Mouse (Mus musculus) forebrain, embryonic 10.5 days (tissue): Measurements from ENCODE around the gene Dock9. TPM values are rescaled to one million over a fixed set of nuclear protein-coding genes. Genes with fewer than 3 reads are reported as not detected.

Experiments
- DNase-seq: peaks from one replicate; pipeline ENCODE4 v3.0.0-alpha.2; 2017; ENCODE audit warnings: low spot score; ENCODE audit errors: extremely low spot score
- H3K27ac ChIP-seq: fragments of 300-500 bp; sonication (generic); 2 replicates; pipeline ENCODE4 v1.5.1; 2016; ENCODE audit warnings: mild to moderate bottlenecking
- H3K27me3 ChIP-seq: fragments of 300-500 bp; sonication (generic); 2 replicates; pipeline ENCODE4 v1.6.1; 2016; ENCODE audit warnings: mild to moderate bottlenecking; ENCODE audit not compliant: poor library complexity, severe bottlenecking
- H3K36me3 ChIP-seq: fragments of 300-500 bp; sonication (generic); replicated peaks from 2 replicates; pipeline ENCODE4 v1.6.1; 2016; ENCODE audit warnings: mild to moderate bottlenecking, moderate library complexity
- H3K4me1 ChIP-seq: fragments of 300-500 bp; sonication (generic); 2 replicates; pipeline ENCODE4 v1.6.1; 2016
- H3K4me3 ChIP-seq: fragments of 300-500 bp; sonication (generic); 2 replicates; pipeline ENCODE4 v1.5.1; 2016; ENCODE audit warnings: mild to moderate bottlenecking, moderate library complexity
- H3K9me3 ChIP-seq: fragments of 300-500 bp; sonication (generic); 2 replicates; pipeline ENCODE4 v1.6.1; 2016; ENCODE audit warnings: mild to moderate bottlenecking, moderate library complexity
- WGBS: fragments of 180-500 bp; shearing (Covaris S2); methylation state at CpG from one replicate; pipeline ENCODE4 v1.1.7; 2016; 5-methylcytosine and 5-hydroxymethylcytosine counted together
- polyA plus RNA-seq: library from polyadenylated mRNA; unstranded; fragments of >200 nt; fragmentation: Nextera tagmentation; extraction: Ambion mirVana; gene quantifications from 2 replicates; pipeline ENCODE4 v1.2.1, GENCODE M21; 2016

Dock9 gene
- polyA plus RNA-seq, 1 experiment from 2014 or later, result 3.7 TPM

DNA sequence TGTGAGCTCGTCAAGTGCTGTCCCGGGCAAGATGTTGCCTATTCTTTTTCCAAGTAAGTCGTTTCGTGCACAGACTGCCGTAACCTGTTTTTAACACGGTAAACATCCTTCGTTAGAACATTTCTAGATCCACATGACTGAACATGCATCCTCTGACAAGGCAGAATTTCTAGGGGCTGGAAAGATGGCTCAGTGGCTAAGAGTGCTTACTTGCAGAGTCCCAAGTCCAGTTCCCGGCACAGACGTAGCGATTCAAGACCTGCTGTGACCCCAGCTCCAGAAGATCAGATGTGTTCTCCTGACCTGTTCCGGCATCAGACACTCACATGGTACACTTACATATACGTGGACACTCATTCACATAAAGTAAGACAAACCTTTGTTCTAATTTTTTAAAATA, 10.2 kb downstream of the Dock9 start:
- Histone ChIP-seq H3K27me3 (no peaks in the 10 kb centered on the region), H3K9me3 (no peaks in the 10 kb centered on the region), H3K27ac (no peak overlapping the region), H3K4me1 (no peaks in the 10 kb centered on the region), H3K36me3 (no peaks in the 10 kb centered on the region), H3K4me3 (no peak overlapping the region)
- WGBS, result 93% methylated on average over 12 of the region's 12 CpGs
- no peak for DNase-seq

DNA sequence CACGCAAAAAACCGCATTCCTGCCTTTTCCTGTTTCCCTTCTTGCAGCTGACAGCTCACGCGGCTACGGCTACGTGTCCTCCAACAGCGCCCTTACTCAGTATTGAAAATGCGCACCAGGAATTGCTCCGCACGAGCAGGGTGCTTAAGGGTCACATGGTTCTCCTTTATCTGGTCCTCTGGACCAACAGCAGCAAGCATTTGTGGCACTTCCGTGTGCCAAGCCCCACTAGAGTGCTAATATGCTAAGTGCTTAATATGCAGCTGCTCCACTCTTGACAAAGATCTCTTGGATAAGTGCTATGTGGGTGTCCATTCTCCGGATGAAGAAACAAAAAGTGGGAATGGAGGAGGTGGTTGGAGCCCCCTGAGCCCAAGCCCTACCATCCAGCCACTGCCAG, 10.7 kb downstream of the Dock9 start:
- H3K36me3 ChIP-seq, result no peaks in the 10 kb centered on the region
- H3K27ac ChIP-seq, result no peak overlapping the region
- no peak overlapping the region for H3K4me3 ChIP-seq
- H3K9me3 ChIP-seq, result no peaks in the 10 kb centered on the region
- no peak for DNase-seq
- no peaks in the 10 kb centered on the region for H3K27me3 ChIP-seq
- WGBS, result 93% methylated on average over 12 of the region's 12 CpGs
- H3K4me1 ChIP-seq, result no peaks in the 10 kb centered on the region

DNA sequence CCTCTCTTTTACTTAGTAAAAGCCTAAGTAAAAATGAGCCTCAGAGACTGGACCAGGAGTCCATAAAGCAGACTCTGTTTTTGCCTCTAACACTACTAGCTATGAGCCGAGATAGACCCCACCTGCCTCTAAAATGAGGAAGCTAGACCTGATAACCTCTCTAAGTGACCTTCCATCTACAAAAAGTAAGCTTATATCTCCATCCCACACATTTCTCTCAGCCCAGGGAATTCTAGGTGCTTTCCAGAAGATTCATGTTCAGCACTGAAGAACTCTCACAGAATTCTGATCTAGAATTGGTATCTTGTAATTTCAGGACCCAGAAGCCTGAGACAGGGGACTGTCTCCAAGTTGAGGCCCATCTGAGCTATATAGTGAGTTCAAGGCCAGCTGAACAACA, 12.2 kb downstream of the Dock9 start:
- WGBS, result 91% methylated on average over 1 of the region's 1 CpGs
- Histone ChIP-seq H3K27ac (no peak overlapping the region), H3K4me3 (no peak overlapping the region), H3K36me3 (no peaks in the 10 kb centered on the region), H3K4me1 (peaks cover 9% of the 10 kb centered on the region), H3K9me3 (no peaks in the 10 kb centered on the region), H3K27me3 (no peaks in the 10 kb centered on the region)
- DNase-seq, result no peak

DNA sequence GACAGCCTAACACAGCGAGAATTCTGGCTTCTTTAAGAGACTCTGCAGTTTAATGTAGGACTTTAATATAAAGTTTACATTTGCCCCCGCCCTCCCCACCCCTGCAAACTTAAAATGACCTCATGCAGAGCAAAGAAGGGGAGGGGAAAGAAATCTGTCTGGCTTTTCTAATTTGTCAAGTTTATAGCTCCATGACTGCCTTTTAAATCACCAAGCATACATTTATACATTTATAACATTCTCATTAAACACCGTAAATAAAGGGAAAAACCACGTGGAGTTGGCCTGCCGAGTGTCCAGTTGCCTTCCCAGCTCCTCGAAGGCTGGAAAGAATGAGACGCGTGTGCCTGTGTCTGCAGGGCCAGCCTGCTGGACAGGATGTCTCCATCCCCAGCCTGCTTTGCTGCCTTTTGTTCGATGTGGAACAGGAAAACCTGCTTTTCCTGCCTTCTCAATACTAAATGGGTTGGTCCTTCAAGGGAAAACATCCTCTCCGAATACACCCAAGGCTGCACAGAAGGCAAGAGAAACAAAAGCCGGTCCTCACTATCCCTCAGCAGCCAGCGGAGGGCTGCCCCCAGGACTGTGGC, 16.6 kb downstream of the Dock9 start:
- H3K4me3 ChIP-seq, result no peak overlapping the region
- 71% methylated on average over 12 of the region's 12 CpGs for WGBS
- H3K9me3 ChIP-seq, result no peaks in the 10 kb centered on the region
- H3K27me3 ChIP-seq, result no peaks in the 10 kb centered on the region
- no peaks in the 10 kb centered on the region for H3K36me3 ChIP-seq
- H3K27ac ChIP-seq, result peak overlapping the region; percentile 60
- no peak for DNase-seq
- peaks cover 9% of the 10 kb centered on the region for H3K4me1 ChIP-seq

DNA sequence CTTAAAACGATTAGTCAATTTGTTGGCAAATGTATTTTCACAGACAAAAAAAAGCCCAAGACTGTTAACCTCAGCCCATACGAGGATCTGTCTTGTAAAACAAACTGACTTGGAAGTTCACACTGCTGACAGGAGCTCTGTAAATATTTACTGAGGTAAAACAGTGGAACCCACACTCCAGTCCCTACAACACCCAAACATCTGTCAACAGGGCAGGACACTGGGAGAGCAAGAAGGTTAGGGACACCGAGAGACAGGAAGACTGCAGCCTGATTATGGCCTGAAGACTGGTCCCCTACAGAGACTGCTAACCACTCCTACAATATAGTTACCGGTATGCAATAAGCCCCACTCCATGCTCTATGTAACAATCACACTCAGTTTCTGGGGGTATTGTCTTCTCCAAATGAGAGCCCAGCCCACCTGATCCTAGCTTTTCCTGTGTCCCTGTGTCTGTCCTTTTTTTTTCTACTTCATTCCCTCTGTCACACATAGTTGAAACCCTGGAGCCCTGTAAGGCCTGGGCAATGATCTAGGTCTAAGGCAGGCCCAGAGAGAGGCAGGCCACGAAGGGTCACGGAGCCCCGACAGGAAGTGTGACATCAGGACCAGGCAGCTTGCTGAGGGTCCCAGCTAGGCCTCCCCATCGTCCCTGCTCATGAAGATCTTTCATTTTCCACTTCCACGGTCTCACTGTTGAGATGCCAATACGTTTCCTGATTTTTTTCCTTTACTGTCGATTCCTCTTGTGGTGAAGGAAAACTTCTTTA, 17.3 kb downstream of the Dock9 start:
- Histone ChIP-seq H3K27me3 (no peaks in the 10 kb centered on the region), H3K36me3 (no peaks in the 10 kb centered on the region), H3K9me3 (no peaks in the 10 kb centered on the region), H3K4me3 (no peak overlapping the region), H3K4me1 (peaks cover 9% of the 10 kb centered on the region), H3K27ac (peak overlapping the region; percentile 60)
- DNase-seq, result no peak
- WGBS, result 77% methylated on average over 11 of the region's 11 CpGs

DNA sequence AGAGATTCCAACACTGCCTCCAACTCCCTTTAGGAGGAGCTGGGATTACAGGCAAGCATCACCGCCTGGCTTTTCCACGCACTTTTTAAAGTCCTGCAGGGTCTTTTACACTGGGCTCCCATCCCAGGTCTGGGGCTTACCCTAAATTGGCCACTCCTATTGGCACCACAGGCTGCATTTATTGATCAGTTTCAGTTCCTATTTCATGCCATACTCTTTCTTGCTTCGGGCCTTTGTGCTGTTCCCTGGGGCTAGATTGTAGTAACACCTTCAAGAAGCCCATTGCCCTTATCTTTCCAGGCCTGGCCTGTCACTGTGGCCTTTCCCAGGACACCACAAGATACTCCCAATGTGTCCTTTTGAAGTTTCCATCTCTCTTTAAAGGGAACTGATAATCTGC, 18.0 kb downstream of the Dock9 start:
- no peaks in the 10 kb centered on the region for H3K9me3 ChIP-seq
- no peak overlapping the region for H3K4me3 ChIP-seq
- no peaks in the 10 kb centered on the region for H3K27me3 ChIP-seq
- no peak overlapping the region for H3K27ac ChIP-seq
- H3K36me3 ChIP-seq, result no peaks in the 10 kb centered on the region
- WGBS, result 77% methylated on average over 3 of the region's 3 CpGs
- no peak for DNase-seq
- peaks cover 9% of the 10 kb centered on the region for H3K4me1 ChIP-seq

DNA sequence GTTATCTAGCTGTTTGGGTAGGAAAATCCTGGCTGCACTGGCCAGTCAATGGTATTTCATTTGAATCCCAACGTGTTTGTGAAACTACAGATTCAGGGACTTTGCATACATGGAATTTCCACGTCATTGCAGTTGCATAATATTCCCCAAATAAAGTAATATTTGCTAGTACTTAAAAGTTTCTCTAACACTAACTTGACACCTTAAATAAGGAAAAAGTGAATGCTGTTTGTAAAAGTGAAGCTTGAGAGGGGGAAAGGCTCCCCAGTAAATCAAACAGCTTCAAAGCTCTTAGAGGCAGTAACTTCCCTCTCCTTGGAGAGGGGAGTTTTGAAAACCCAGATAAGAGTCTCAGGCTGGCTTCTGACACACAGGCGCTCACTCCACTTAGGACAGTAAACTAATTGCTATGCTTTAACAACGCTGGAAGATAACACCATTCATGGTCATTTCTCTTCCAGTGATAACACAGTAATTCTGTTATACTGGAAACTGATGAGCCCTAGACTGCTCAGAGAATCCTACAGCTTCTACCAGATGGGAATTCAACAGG, 20.3 kb downstream of the Dock9 start:
- Histone ChIP-seq H3K4me3 (no peak overlapping the region), H3K27ac (no peak overlapping the region), H3K36me3 (no peaks in the 10 kb centered on the region), H3K27me3 (no peaks in the 10 kb centered on the region), H3K4me1 (peaks cover 13% of the 10 kb centered on the region), H3K9me3 (no peaks in the 10 kb centered on the region)
- DNase-seq, result no peak
- WGBS, result 84% methylated on average over 4 of the region's 4 CpGs

DNA sequence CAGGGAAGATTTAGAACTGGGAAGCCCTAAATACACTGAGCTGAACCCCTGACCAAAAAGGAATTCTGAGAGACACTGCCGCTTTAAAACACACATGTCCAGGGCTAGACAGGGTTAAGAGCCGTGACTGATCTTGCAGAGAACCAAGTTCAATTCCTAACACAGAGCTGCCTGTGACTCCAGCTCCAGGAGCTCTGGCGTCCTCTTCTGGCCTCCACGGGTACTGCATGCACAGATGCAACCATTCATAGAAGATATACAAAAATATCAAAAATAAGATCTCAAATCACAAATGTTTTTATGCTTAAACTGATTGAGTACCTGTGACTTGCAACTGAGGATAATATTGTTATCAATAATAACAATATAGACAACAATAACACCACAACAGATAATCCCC, 20.9 kb downstream of the Dock9 start:
- 89% methylated on average over 4 of the region's 4 CpGs for WGBS
- Histone ChIP-seq H3K27ac (no peak overlapping the region), H3K9me3 (no peaks in the 10 kb centered on the region), H3K27me3 (no peaks in the 10 kb centered on the region), H3K36me3 (no peaks in the 10 kb centered on the region), H3K4me3 (no peak overlapping the region), H3K4me1 (peaks cover 13% of the 10 kb centered on the region)
- DNase-seq, result no peak

DNA sequence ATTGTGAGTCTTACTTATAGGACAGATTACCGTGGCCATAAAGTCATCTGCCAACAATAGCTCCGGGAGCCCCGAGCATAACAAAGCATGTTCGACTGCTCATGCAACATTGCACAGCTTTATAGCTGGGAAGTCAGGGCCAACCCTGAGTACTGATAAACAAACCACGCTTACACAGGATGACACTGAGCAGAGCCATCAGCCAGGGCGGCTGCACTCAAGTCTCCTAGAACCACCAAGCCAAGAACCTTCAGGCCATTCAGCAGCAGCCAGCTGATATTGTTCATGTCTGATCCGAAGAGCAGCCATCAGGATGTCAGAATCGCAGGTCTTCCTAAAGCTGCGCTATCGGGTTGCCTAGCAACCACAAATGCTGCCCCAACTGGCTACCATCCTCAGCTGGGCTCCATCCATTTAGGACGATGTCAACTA, 35.6 kb downstream of the Dock9 start:
- peaks cover 6% of the 10 kb centered on the region; the same call in 1 of the 2 replicates for H3K4me1 ChIP-seq
- H3K27me3 ChIP-seq, result no peaks in the 10 kb centered on the region
- 80% methylated on average over 11 of the region's 11 CpGs for WGBS
- no peak for DNase-seq
- H3K27ac ChIP-seq, result no peak overlapping the region
- no peaks in the 10 kb centered on the region for H3K36me3 ChIP-seq
- no peak overlapping the region for H3K4me3 ChIP-seq
- H3K9me3 ChIP-seq, result no peaks in the 10 kb centered on the region

DNA sequence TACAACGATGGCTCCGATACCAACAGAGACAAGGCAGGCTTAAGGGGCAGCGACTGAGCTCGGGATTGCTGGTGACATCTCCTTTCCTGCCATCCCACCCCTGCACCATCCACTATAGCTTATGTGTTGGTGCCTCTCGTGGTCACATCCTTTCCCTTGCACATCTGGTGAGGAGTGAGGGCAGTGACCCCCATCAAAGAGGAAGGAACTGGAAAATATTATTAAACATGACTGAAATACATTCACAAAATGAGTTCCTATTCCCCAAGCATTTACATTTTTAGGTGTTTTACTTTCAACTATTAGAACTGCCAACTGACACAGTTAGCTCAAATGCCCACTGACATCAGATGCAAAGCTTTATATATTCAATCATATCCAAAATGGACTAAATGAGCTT, 37.2 kb downstream of the Dock9 start:
- H3K4me3 ChIP-seq, result no peak overlapping the region
- H3K27me3 ChIP-seq, result no peaks in the 10 kb centered on the region
- H3K4me1 ChIP-seq, result peaks cover 10% of the 10 kb centered on the region; the same call in 1 of the 2 replicates
- no peaks in the 10 kb centered on the region for H3K9me3 ChIP-seq
- no peak for DNase-seq
- H3K27ac ChIP-seq, result no peak overlapping the region
- H3K36me3 ChIP-seq, result no peaks in the 10 kb centered on the region
- 91% methylated on average over 5 of the region's 5 CpGs for WGBS

DNA sequence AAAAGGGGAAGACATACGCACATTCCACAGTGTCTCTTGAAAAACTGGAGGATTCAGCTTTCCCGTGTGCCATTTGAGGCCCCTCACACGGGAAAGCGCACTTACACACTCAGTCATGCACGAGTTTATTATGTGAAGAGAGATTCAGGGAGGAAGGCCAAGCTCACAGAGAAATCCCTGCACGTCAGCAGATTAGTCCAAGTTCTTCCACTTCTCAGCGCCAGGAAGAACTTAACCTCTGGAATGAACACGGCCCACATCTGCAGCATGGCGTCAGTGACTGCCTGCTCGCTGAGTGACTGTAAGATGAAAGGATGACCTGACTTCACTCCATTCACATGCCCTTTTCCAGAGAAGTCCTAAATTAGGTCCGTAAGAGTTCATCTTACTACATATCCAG, 43.5 kb downstream of the Dock9 start:
- H3K4me1 ChIP-seq, result peaks cover 14% of the 10 kb centered on the region
- no peaks in the 10 kb centered on the region for H3K9me3 ChIP-seq
- DNase-seq, result no peak
- 78% methylated on average over 11 of the region's 11 CpGs for WGBS
- H3K27ac ChIP-seq, result no peak overlapping the region
- H3K27me3 ChIP-seq, result no peaks in the 10 kb centered on the region
- H3K4me3 ChIP-seq, result no peak overlapping the region
- no peaks in the 10 kb centered on the region for H3K36me3 ChIP-seq

DNA sequence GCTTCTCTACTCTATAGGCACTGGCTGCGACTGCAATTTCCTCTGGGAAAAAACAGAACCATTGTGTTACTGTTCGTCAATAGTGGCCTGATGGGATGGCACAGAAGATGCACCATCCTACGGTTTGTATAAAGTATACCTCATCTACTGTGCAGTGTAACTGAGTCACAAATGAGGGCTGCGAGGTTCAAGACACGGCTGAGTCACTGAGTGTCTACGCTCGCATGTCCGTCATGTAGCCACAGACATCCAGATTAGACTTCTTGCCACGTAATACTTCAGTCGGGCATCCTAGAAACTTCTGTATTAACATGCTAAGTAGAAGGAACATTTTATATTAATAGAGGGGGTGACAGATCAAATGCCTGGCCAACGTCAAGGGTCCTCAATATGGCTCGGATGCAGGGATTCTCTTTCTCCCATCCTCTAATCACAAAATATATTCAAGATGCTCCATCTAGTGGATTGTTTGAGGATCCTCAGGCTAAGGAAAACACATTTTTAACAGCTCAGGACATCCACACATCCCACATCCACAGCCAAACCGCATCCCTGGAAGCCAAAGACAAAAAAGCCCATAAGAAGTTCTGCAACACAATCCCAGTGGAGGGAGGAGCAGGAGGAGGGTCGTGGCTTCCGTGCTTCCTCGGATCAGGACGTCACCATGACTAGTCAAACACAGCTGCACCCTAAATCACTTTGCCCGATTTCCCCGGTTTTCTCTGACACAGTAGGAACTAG, 44.8 kb downstream of the Dock9 start:
- Histone ChIP-seq H3K27me3 (no peaks in the 10 kb centered on the region), H3K4me3 (no peak overlapping the region), H3K27ac (no peak overlapping the region), H3K4me1 (peaks cover 14% of the 10 kb centered on the region), H3K36me3 (no peaks in the 10 kb centered on the region), H3K9me3 (no peaks in the 10 kb centered on the region)
- 74% methylated on average over 19 of the region's 19 CpGs for WGBS
- no peak for DNase-seq

DNA sequence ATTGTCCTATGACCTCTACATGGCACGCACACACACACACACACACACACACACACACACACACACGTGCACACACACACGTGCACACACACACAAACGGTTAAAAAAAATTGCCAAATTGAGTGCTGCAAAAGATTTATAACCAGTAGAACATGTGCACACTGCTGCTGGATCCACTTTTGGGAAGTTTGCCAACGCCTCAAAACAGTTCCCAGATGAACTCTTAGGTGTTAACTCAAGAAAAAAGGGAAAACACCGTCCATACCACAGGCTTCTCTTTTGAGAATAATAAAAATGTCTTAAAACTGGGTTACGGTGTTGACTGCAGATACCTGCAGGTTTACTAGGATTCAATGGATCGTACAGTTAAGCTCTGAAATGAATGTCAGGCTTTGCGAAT, 48.0 kb downstream of the Dock9 start:
- WGBS, result 92% methylated on average over 9 of the region's 9 CpGs
- Histone ChIP-seq H3K27ac (no peak overlapping the region), H3K4me1 (peaks cover 13% of the 10 kb centered on the region), H3K36me3 (no peaks in the 10 kb centered on the region), H3K27me3 (no peaks in the 10 kb centered on the region), H3K4me3 (no peak overlapping the region), H3K9me3 (no peaks in the 10 kb centered on the region)
- no peak for DNase-seq
